Mouse (Mus musculus) MEL (cell line): Measurements from ENCODE around the gene Ciao2a. TPM values are rescaled to one million over a fixed set of nuclear protein-coding genes. Genes with fewer than 3 reads are reported as not detected.

ENCODE experiments used
- DNase-seq: peaks from one replicate; pipeline ENCODE4 v3.0.0; 2011; ENCODE audit warnings: low read depth, low spot score
- H3K27ac ChIP-seq: 2 replicates; pipeline ENCODE4 v1.5.1; 2012; ENCODE audit warnings: low read depth, mild to moderate bottlenecking, control low read depth, low read length, moderate library complexity; ENCODE audit not compliant: control insufficient read depth
- H3K27me3 ChIP-seq, 2 experiments: fragments of 150-350 bp in 1 of 2; sonication (generic) in 1 of 2; 2 replicates each; pipeline ENCODE4 v1.6.1; 2012; ENCODE audit warnings: low read length in 2 of 2, mild to moderate bottlenecking in 2 of 2, improper control_type of control experiment in 1 of 2, moderate library complexity in 1 of 2; ENCODE audit not compliant: insufficient read depth in 2 of 2, control insufficient read depth in 1 of 2
- H3K36me3 ChIP-seq, 2 experiments: 2 replicates each; pipeline ENCODE4 v1.6.1; 2012 to 2014; ENCODE audit warnings: low read length in 2 of 2, improper control_type of control experiment in 1 of 2, inconsistent platforms in 1 of 2, mild to moderate bottlenecking in 1 of 2; ENCODE audit not compliant: insufficient read depth in 2 of 2, control insufficient read depth in 1 of 2
- H3K4me1 ChIP-seq, 2 experiments: fragments of 150-350 bp in 1 of 2; sonication (generic) in 1 of 2; 2 replicates each; pipeline ENCODE4 v1.6.1; 2012; ENCODE audit warnings: low read length in 2 of 2, improper control_type of control experiment in 1 of 2, mild to moderate bottlenecking in 1 of 2; ENCODE audit not compliant: insufficient read depth in 2 of 2, control insufficient read depth in 1 of 2
- H3K4me3 ChIP-seq, 2 experiments: fragments of 150-350 bp in 1 of 2; sonication (generic) in 1 of 2; 2 replicates each; pipeline ENCODE4 v1.5.1; 2012; ENCODE audit warnings: low read depth in 2 of 2, low read length in 2 of 2, mild to moderate bottlenecking in 2 of 2, moderate library complexity in 2 of 2, control low read depth in 1 of 2, improper control_type of control experiment in 1 of 2; ENCODE audit not compliant: control insufficient read depth in 1 of 2, insufficient read depth in 1 of 2
- H3K79me2 ChIP-seq: 2 replicates; pipeline ENCODE4 v1.6.1; 2012; ENCODE audit warnings: mild to moderate bottlenecking, low read length, moderate library complexity; ENCODE audit not compliant: control insufficient read depth, poor library complexity, insufficient read depth
- H3K9ac ChIP-seq: 2 replicates; pipeline ENCODE4 v1.6.1; 2012; ENCODE audit warnings: low read depth, mild to moderate bottlenecking, control low read depth, low read length, moderate library complexity; ENCODE audit not compliant: control insufficient read depth, poor library complexity, severe bottlenecking
- H3K9me3 ChIP-seq: fragments of 150-350 bp; sonication (generic); replicated peaks from 2 replicates; pipeline ENCODE4 v1.6.1; 2012; ENCODE audit warnings: mild to moderate bottlenecking, low read length, improper control_type of control experiment, moderate library complexity; ENCODE audit not compliant: insufficient read depth
- BHLHE40 ChIP-seq: IDR thresholded peaks from 2 replicates; pipeline ENCODE4 v1.6.1; 2012; ENCODE audit warnings: low read depth, mild to moderate bottlenecking, inconsistent platforms, low read length, improper control_type of control experiment, borderline replicate concordance
- CTCF ChIP-seq, 3 experiments: IDR thresholded peaks in 2 of 3; conservative IDR thresholded peaks in 1 of 3; 2 replicates each; pipeline ENCODE4 v1.5.1; 2011 to 2012; ENCODE audit warnings: low read length in 3 of 3, low read depth in 2 of 3, mild to moderate bottlenecking in 2 of 3, improper control_type of control experiment in 1 of 3, inconsistent platforms in 1 of 3, mixed read lengths in 1 of 3, moderate library complexity in 1 of 3; ENCODE audit not compliant: control insufficient read depth in 1 of 3, insufficient read depth in 1 of 3, poor library complexity in 1 of 3, severe bottlenecking in 1 of 3
- E2F4 ChIP-seq: IDR thresholded peaks from 2 replicates; pipeline ENCODE4 v1.6.1; 2011; ENCODE audit warnings: low read depth, low read length, improper control_type of control experiment, borderline replicate concordance
- GATA1 ChIP-seq: IDR thresholded peaks from 2 replicates; pipeline ENCODE4 v1.6.1; 2011; ENCODE audit warnings: low read depth, low read length, improper control_type of control experiment
- HCFC1 ChIP-seq: IDR thresholded peaks from 2 replicates; pipeline ENCODE4 v1.6.1; 2012; ENCODE audit warnings: low read depth, mild to moderate bottlenecking, inconsistent platforms, low read length, improper control_type of control experiment, moderate library complexity
- MAX ChIP-seq: IDR thresholded peaks from 2 replicates; pipeline ENCODE4 v1.6.1; 2011; ENCODE audit warnings: low read length, improper control_type of control experiment
- NELFE ChIP-seq: IDR thresholded peaks from 2 replicates; pipeline ENCODE4 v1.6.1; 2011; ENCODE audit warnings: low read depth, low read length, improper control_type of control experiment
- RAD21 ChIP-seq: IDR thresholded peaks from 2 replicates; pipeline ENCODE4 v1.6.1; 2011; ENCODE audit warnings: mild to moderate bottlenecking, low read depth, low read length, improper control_type of control experiment
- RCOR1 ChIP-seq: IDR thresholded peaks from 2 replicates; pipeline ENCODE4 v1.6.1; 2012; ENCODE audit warnings: low read depth, mild to moderate bottlenecking, inconsistent platforms, low read length, improper control_type of control experiment
- SMC3 ChIP-seq: IDR thresholded peaks from 2 replicates; pipeline ENCODE4 v1.6.1; 2011; ENCODE audit warnings: low read depth, low read length, improper control_type of control experiment
- TCF12 ChIP-seq: IDR thresholded peaks from 2 replicates; pipeline ENCODE4 v1.6.1; 2014; ENCODE audit warnings: low read depth, mild to moderate bottlenecking, inconsistent platforms, low read length, improper control_type of control experiment, moderate library complexity
- UBTF ChIP-seq: IDR thresholded peaks from 2 replicates; pipeline ENCODE4 v1.6.1; 2012; ENCODE audit warnings: low read depth, mild to moderate bottlenecking, inconsistent platforms, low read length, improper control_type of control experiment, moderate library complexity, borderline replicate concordance; ENCODE audit not compliant: insufficient read depth
- USF1 ChIP-seq: IDR thresholded peaks from 2 replicates; pipeline ENCODE4 v1.6.1; 2014; ENCODE audit warnings: low read depth, mild to moderate bottlenecking, inconsistent platforms, low read length, improper control_type of control experiment, moderate library complexity
- USF2 ChIP-seq, 2 experiments: IDR thresholded peaks; 2 replicates each; pipeline ENCODE4 v1.6.1; 2011 to 2012; ENCODE audit warnings: improper control_type of control experiment in 2 of 2, low read length in 2 of 2, borderline replicate concordance in 1 of 2, inconsistent platforms in 1 of 2, low read depth in 1 of 2, mild to moderate bottlenecking in 1 of 2; ENCODE audit not compliant: insufficient read depth in 1 of 2
- ZC3H11A ChIP-seq: IDR thresholded peaks from 2 replicates; pipeline ENCODE4 v1.6.1; 2012; ENCODE audit warnings: low read depth, mild to moderate bottlenecking, inconsistent platforms, low read length, improper control_type of control experiment
- ZKSCAN1 ChIP-seq: IDR thresholded peaks from 2 replicates; pipeline ENCODE4 v1.6.1; 2012; ENCODE audit warnings: low read depth, mild to moderate bottlenecking, inconsistent platforms, low read length, improper control_type of control experiment, moderate library complexity
- polyA plus RNA-seq, 2 experiments: library from polyadenylated mRNA; stranded (reverse) in 1 of 2; unstranded in 1 of 2; fragments of >175 nt in 1 of 2; fragments of >200 nt in 1 of 2; gene quantifications; 2 replicates each; pipeline versions ENCODE4 v1.2.1 to v1.2.4; 2012; ENCODE audit warnings: low replicate concordance in 2 of 2, low read depth in 1 of 2; ENCODE audit not compliant: insufficient read length in 2 of 2, insufficient read depth in 1 of 2, missing spikeins in 1 of 2
- total RNA-seq: library from RNA; depleted of rRNA; stranded (reverse); fragments of 300-350 nt; gene quantifications from 2 replicates; pipeline ENCODE4 v1.2.3, GENCODE M21; 2012

Gene Ciao2a
- total and polyA plus RNA-seq, 3 experiments: 88.1 to 121 TPM; not detected in 1

- H3K36me3 ChIP-seq: peaks cover 0 to 4% of the 10 kb centered on the region in 2 experiments; a peak in 2 of 4 replicates
- H3K27ac ChIP-seq: no peak overlapping the region
- no peaks in the 10 kb centered on the region for H3K9me3 ChIP-seq
- no peak for DNase-seq
- H3K4me3 ChIP-seq: no peak overlapping the region
- no peak overlapping the region for H3K9ac ChIP-seq
- peaks cover 0 to 6% of the 10 kb centered on the region in 2 experiments; a peak in 1 of 4 replicates for H3K4me1 ChIP-seq
- H3K79me2 ChIP-seq: no peaks in the 10 kb centered on the region; the same call in none of the 2 replicates
- no peaks in the 10 kb centered on the region for H3K27me3 ChIP-seq
- peak; percentile 53 for TF ChIP-seq RAD21
- peak; percentile 39; the same call in 1 of the 2 replicates for TF ChIP-seq ZC3H11A
- TF ChIP-seq USF2 (IDR thresholded peaks at IDR 0.05; ENCODE audit: borderline replicate concordance in 1 of 2, insufficient read depth in 1 of 2, low read depth in 1 of 2, low read length in 2 of 2): no peak
- peak; percentile 53 for TF ChIP-seq SMC3
- TF ChIP-seq CTCF (IDR thresholded peaks at IDR 0.05 in 2 of 3, conservative IDR thresholded peaks at IDR 0.05 in 1 of 3; ENCODE audit: control insufficient read depth in 1 of 3, insufficient read depth in 1 of 3, low read depth in 2 of 3, low read length in 3 of 3, poor library complexity in 1 of 3, severe bottlenecking in 1 of 3): peak in 2 of 3 experiments; percentile 43 to 47; a peak in 4 of 6 replicates
- no peak for TF ChIP-seq HCFC1
- TF ChIP-seq E2F4: no peak
These were observed 36.6 kb downstream of the Ciao2a start for GRCm38 (mm10) chr9:66162995-66163394.

- H3K4me3 ChIP-seq: no peak overlapping the region
- no peaks in the 10 kb centered on the region for H3K9me3 ChIP-seq
- DNase-seq: no peak
- TF ChIP-seq NELFE (no peak), ZKSCAN1 (peak; percentile 92)
- peaks cover 0 to 9% of the 10 kb centered on the region in 2 experiments; a peak in 2 of 4 replicates for H3K4me1 ChIP-seq
- H3K27me3 ChIP-seq: no peaks in the 10 kb centered on the region
- H3K27ac ChIP-seq: no peak overlapping the region
- peaks cover 0 to 2% of the 10 kb centered on the region in 2 experiments; a peak in 1 of 4 replicates for H3K36me3 ChIP-seq
- no peaks in the 10 kb centered on the region for H3K79me2 ChIP-seq
- H3K9ac ChIP-seq: no peak overlapping the region
These were observed 40.8 kb downstream of the Ciao2a start for GRCm38 (mm10) chr9:66167222-66167621.

- Histone ChIP-seq H3K36me3 (peaks cover 0 to 2% of the 10 kb centered on the region in 2 experiments; a peak in 1 of 4 replicates), H3K9ac (no peak overlapping the region), H3K9me3 (no peaks in the 10 kb centered on the region), H3K4me3 (no peak overlapping the region), H3K79me2 (no peaks in the 10 kb centered on the region), H3K4me1 (peaks cover 0 to 9% of the 10 kb centered on the region in 2 experiments; a peak in 2 of 4 replicates), H3K27me3 (no peaks in the 10 kb centered on the region), H3K27ac (no peak overlapping the region)
- no peak for TF ChIP-seq RCOR1
- no peak for TF ChIP-seq USF1
- TF ChIP-seq GATA1: 0 out of 2 replicates have a peak, but pooled peaks have one; percentile 2
- no peak for TF ChIP-seq UBTF
- no peak for TF ChIP-seq BHLHE40
- TF ChIP-seq MAX: no peak
- TF ChIP-seq E2F4: no peak
- TF ChIP-seq TCF12: no peak
- DNase-seq: peak; percentile 39
These were observed 41.8 kb downstream of the Ciao2a start for GRCm38 (mm10) chr9:66168233-66168632.
